ENCODE assay signal across 12 mouse cellular contexts in the genomic region with DNA sequence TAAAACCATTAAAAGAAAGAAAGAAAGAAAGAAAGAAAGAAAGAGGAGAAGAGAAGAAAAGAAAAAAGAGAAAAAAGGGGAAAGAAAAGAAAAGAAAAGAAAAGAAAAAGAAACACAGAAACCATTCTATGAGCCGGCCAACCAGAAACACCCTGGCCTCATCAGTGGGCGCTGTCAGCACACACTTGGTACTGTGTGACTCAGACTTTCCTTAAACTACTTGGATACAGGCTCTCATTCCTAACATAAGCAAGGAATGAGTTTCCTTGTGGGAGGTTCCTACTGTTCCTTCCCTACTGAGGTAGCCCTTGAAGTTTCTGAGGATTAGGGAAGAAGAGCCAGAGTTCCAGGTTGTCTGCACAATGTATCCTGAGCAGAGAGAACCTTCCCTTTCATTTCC. TPM values are rescaled to one million over a fixed set of nuclear protein-coding genes. Genes with fewer than 3 reads are reported as not detected.
DNase-seq lines count a peak whose midpoint lies in the region; ATAC-seq and TF ChIP-seq lines count a peak whose summit lies in the region.
"Had no signal": no experiment of that assay in that cellular context is flagged by ENCODE, and none has a peak within 500 bp of the region (broad histone marks: within the 10 kb centered on the region; RNA-seq: fewer than 3 reads in every experiment).

No protein-coding gene starts in this region.

- no peak overlapping the region for H3ac ChIP-seq in myocyte (ENCODE audit: control insufficient read depth, insufficient read length)

- TF ChIP-seq CTCF in layer of hippocampus, adult 2 months (conservative IDR thresholded peaks at IDR 0.05) = no peak
- no peak for TF ChIP-seq CTCF in CH12.LX (conservative IDR thresholded peaks at IDR 0.05 in 1 of 2, IDR thresholded peaks at IDR 0.05 in 1 of 2; ENCODE audit: low read depth in 2 of 2, low read length in 2 of 2)

- in situ Hi-C loops in CH12.LX (cut with MboI; ENCODE audit: low pct_ligation_motif_present, low pct_unique_long_range_greater_than_20kb, low sequenced_read_pairs) = no loop called here

- no peak for ATAC-seq in megakaryocyte-erythroid progenitor cell, adult 5-6 weeks (replicated peaks; ENCODE audit: low FRiP score, low TSS enrichment, poor library complexity, severe bottlenecking)
- ATAC-seq: CD4-positive, CD25-positive, alpha-beta regulatory T cell, adult 4 months had no signal

- H3K9me3 ChIP-seq in CH12.LX (replicated peaks; ENCODE audit: low read length) = no peaks in the 10 kb centered on the region
- no peaks in the 10 kb centered on the region for H3K9me3 ChIP-seq in hindbrain, embryonic 10.5 days
- no peaks in the 10 kb centered on the region for H3K9me3 ChIP-seq in limb, embryonic 10.5 days (replicated peaks)
- H3K9me3 ChIP-seq: megakaryocyte, embryonic 14.5 days had no signal

- WGBS in hindbrain, embryonic 10.5 days = 82% methylated on average over 2 of the region's 2 CpGs
- WGBS in limb, embryonic 10.5 days = 86% methylated on average over 2 of the region's 2 CpGs

- H3K4me3 ChIP-seq in layer of hippocampus, adult 2 months = no peak overlapping the region
- H3K4me3 ChIP-seq in CH12.LX (replicated peaks in 1 of 3; ENCODE audit: low read depth in 2 of 3, low read length in 2 of 3, poor library complexity in 1 of 3) (peak overlapping the region in 1 of 3 experiments; percentile 59), myocyte (peak overlapping the region; percentile 22)
- H3K4me3 ChIP-seq in hindbrain, embryonic 10.5 days = no peak overlapping the region
- no peak overlapping the region for H3K4me3 ChIP-seq in limb, embryonic 10.5 days
- H3K4me3 ChIP-seq: megakaryocyte, embryonic 14.5 days had no signal

- DNase-seq in layer of hippocampus, adult 2 months (ENCODE audit: low spot score in 2 of 2) = no peak
- no peak for DNase-seq in layer of hippocampus, adult 9-11 months
- no peak for DNase-seq in CH12.LX (ENCODE audit: extremely low read depth)
- no peak for DNase-seq in hindbrain, embryonic 10.5 days (ENCODE audit: low spot score)
- DNase-seq in limb, embryonic 10.5 days (ENCODE audit: low spot score) = no peak
- DNase-seq in adrenal gland, adult (ENCODE audit: inconsistent age in 2 of 2, low spot score in 1 of 2) = no peak
- DNase-seq: heart, postnatal 14 days; kidney, postnatal 10 days had no signal

- dilution Hi-C loops in CH12.LX (cut with MboI; ENCODE audit: extremely low pct_ligation_motif_present, extremely low pct_unique_long_range_greater_than_20kb, low sequenced_read_pairs) = no loop called here

- no peak for TF ChIP-seq POLR2A in CH12.LX (IDR thresholded peaks at IDR 0.05; ENCODE audit: low read depth, low read length)
- TF ChIP-seq POLR2A in myocyte (IDR thresholded peaks at IDR 0.05; ENCODE audit: insufficient read length, low read depth) = no peak

- peak; percentile 49 for TF ChIP-seq EP300 in CH12.LX (IDR thresholded peaks at IDR 0.05; ENCODE audit: low read length)

- H3K27me3 ChIP-seq in CH12.LX (replicated peaks) = peaks cover 50% of the 10 kb centered on the region
- peaks cover 22% of the 10 kb centered on the region for H3K27me3 ChIP-seq in hindbrain, embryonic 10.5 days (ENCODE audit: insufficient read depth, poor library complexity, severe bottlenecking)
- H3K27me3 ChIP-seq in myocyte (ENCODE audit: control insufficient read depth, insufficient read depth, insufficient read length) = no peaks in the 10 kb centered on the region
- peaks cover 39% of the 10 kb centered on the region for H3K27me3 ChIP-seq in limb, embryonic 10.5 days (ENCODE audit: low read depth, poor library complexity, severe bottlenecking)

- H3K36me3 ChIP-seq in CH12.LX (replicated peaks in 1 of 2; ENCODE audit: control insufficient read depth in 1 of 2, insufficient read depth in 1 of 2, low read length in 1 of 2) = no peaks in the 10 kb centered on the region
- H3K36me3 ChIP-seq in hindbrain, embryonic 10.5 days = no peaks in the 10 kb centered on the region
- no peaks in the 10 kb centered on the region for H3K36me3 ChIP-seq in myocyte (ENCODE audit: control insufficient read depth, insufficient read depth)
- H3K36me3 ChIP-seq in limb, embryonic 10.5 days = no peaks in the 10 kb centered on the region

- H3K79me2 ChIP-seq in CH12.LX (replicated peaks; ENCODE audit: control insufficient read depth, extremely low read depth, insufficient read depth, poor library complexity, severe bottlenecking) (no peaks in the 10 kb centered on the region), myocyte (ENCODE audit: control insufficient read depth, insufficient read depth) (no peaks in the 10 kb centered on the region)

- H3K4me1 ChIP-seq in CH12.LX (ENCODE audit: control insufficient read depth in 1 of 2, insufficient read depth in 2 of 2) = peaks cover 8 to 33% of the 10 kb centered on the region in 2 experiments
- H3K4me1 ChIP-seq in hindbrain, embryonic 10.5 days (replicated peaks) = peaks cover 38% of the 10 kb centered on the region
- H3K4me1 ChIP-seq in limb, embryonic 10.5 days = peaks cover 17% of the 10 kb centered on the region

- H3K4me2 ChIP-seq in CH12.LX (ENCODE audit: insufficient read depth, low read depth, poor library complexity, severe bottlenecking) = peak overlapping the region; percentile 48
- peak overlapping the region; percentile 64 for H3K4me2 ChIP-seq in myocyte (ENCODE audit: low read depth)

- no peak for TF ChIP-seq RAD21 in CH12.LX (IDR thresholded peaks at IDR 0.05; ENCODE audit: low read depth, low read length)

- H3K9ac ChIP-seq in CH12.LX (ENCODE audit: insufficient read depth, low read depth) = peak overlapping the region; percentile 6

- peak overlapping the region; percentile 87; the same call in 1 of the 2 replicates for H3K27ac ChIP-seq in layer of hippocampus, adult 2 months
- no peak overlapping the region for H3K27ac ChIP-seq in CH12.LX (ENCODE audit: insufficient read depth, low read depth)
- peak overlapping the region; percentile 90; the same call in 1 of the 2 replicates for H3K27ac ChIP-seq in hindbrain, embryonic 10.5 days
- H3K27ac ChIP-seq in limb, embryonic 10.5 days = no peak overlapping the region

TF ChIP-seq in CH12.LX, 34 proteins besides CTCF, POLR2A, EP300 and RAD21:
- TF ChIP-seq JUND (conservative IDR thresholded peaks at IDR 0.05; ENCODE audit: low read depth, low read length) (peak; percentile 87), GABPA (IDR thresholded peaks at IDR 0.05; ENCODE audit: insufficient replicate concordance, low read depth, low read length) (no peak), ZNF384 (IDR thresholded peaks at IDR 0.05; ENCODE audit: low read depth, low read length) (no peak), MAX (IDR thresholded peaks at IDR 0.05; ENCODE audit: low read length) (0 out of 2 replicates have a peak, but pooled peaks have one; percentile 34), UBTF (IDR thresholded peaks at IDR 0.05; ENCODE audit: low read depth, low read length) (no peak), BHLHE40 (IDR thresholded peaks at IDR 0.05; ENCODE audit: low read depth, low read length) (0 out of 2 replicates have a peak, but pooled peaks have one; percentile 4), RCOR1 (conservative IDR thresholded peaks at IDR 0.05; ENCODE audit: low read depth, low read length) (no peak)
TF ChIP-seq in CH12.LX: peak in this region for 3.

TF ChIP-seq in myocyte, 11 proteins besides CTCF, POLR2A, EP300 and RAD21:
- TF ChIP-seq CEBPB (IDR thresholded peaks at IDR 0.05; ENCODE audit: insufficient read depth, poor library complexity, severe bottlenecking) = no peak

RNA-seq across cellular contexts. Expression of a gene that starts 1.2 kb away (rescaled TPM):
- 10 to 100 TPM; 15.8 to 17.4 TPM for total RNA-seq in layer of hippocampus, adult 2 months (2021)
- total RNA-seq in CH12.LX (2012; rRNA removed) (2.3 and 2.9 TPM in 2 replicates), CH12.LX (2014; rRNA removed) (0.96 and 1.1 TPM in 2 replicates)
- polyA plus RNA-seq in CH12.LX (2012; ENCODE audit: insufficient read length, low read depth) (2.3 and 2.6 TPM in 2 replicates), myocyte (2012; fragmentation: generic; extraction: Trizol) (6.8 TPM)
- 10.8 and 19.5 TPM in 2 replicates for polyA plus RNA-seq in hindbrain, embryonic 10.5 days (2016; fragmentation: Nextera tagmentation; extraction: Ambion mirVana)
- 2.0 TPM in 2 replicates for polyA plus RNA-seq in limb, embryonic 10.5 days (2016; fragmentation: Nextera tagmentation; extraction: Ambion mirVana)
- total RNA-seq in megakaryocyte-erythroid progenitor cell, adult 5-6 weeks (2014; fragmentation: Nextera tagmentation) = 4.3 and 5.9 TPM in 2 replicates
- total RNA-seq in megakaryocyte-erythroid progenitor cell, adult 5-6 weeks (2017) = 5.3 and 7.0 TPM in 2 replicates
- polyA plus RNA-seq: CD4-positive, CD25-positive, alpha-beta regulatory T cell, adult 4 months had no signal

RNA-seq across cellular contexts. Expression of a gene that starts 12.9 kb away (rescaled TPM):
- total RNA-seq in layer of hippocampus, adult 2 months (2021) = 1 to 10 TPM; 1.7 to 2.8 TPM
- 39.2 and 50.7 TPM in 2 replicates for total RNA-seq in CH12.LX (2012; rRNA removed)
- 21.9 and 26.7 TPM in 2 replicates for total RNA-seq in CH12.LX (2014; rRNA removed)
- 57.8 and 60.6 TPM in 2 replicates for polyA plus RNA-seq in CH12.LX (2012; ENCODE audit: insufficient read length, low read depth)
- 35.3 and 40.9 TPM in 2 replicates for polyA plus RNA-seq in hindbrain, embryonic 10.5 days (2016; fragmentation: Nextera tagmentation; extraction: Ambion mirVana)
- polyA plus RNA-seq in myocyte (2012; fragmentation: generic; extraction: Trizol) = 4.0 TPM
- 42.7 and 46.3 TPM in 2 replicates for polyA plus RNA-seq in limb, embryonic 10.5 days (2016; fragmentation: Nextera tagmentation; extraction: Ambion mirVana)
- total RNA-seq in megakaryocyte-erythroid progenitor cell, adult 5-6 weeks (2014; fragmentation: Nextera tagmentation) = 88.7 and 92.5 TPM in 2 replicates
- 48.6 and 64.9 TPM in 2 replicates for total RNA-seq in megakaryocyte-erythroid progenitor cell, adult 5-6 weeks (2017)

RNA-seq across cellular contexts. Expression of a gene that starts 42.3 kb away (rescaled TPM):
- 100 to 1,000 TPM; 459 to 497 TPM for total RNA-seq in layer of hippocampus, adult 2 months (2021)
- total RNA-seq in CH12.LX (2012; rRNA removed) (142 and 168 TPM in 2 replicates), CH12.LX (2014; rRNA removed) (204 and 207 TPM in 2 replicates)
- polyA plus RNA-seq in CH12.LX (2012; ENCODE audit: insufficient read length, low read depth) (393 and 396 TPM in 2 replicates), myocyte (2012; fragmentation: generic; extraction: Trizol) (177 TPM)
- 159 and 169 TPM in 2 replicates for polyA plus RNA-seq in hindbrain, embryonic 10.5 days (2016; fragmentation: Nextera tagmentation; extraction: Ambion mirVana)
- 116 and 138 TPM in 2 replicates for polyA plus RNA-seq in limb, embryonic 10.5 days (2016; fragmentation: Nextera tagmentation; extraction: Ambion mirVana)
- total RNA-seq in megakaryocyte-erythroid progenitor cell, adult 5-6 weeks (2014; fragmentation: Nextera tagmentation) = 140 and 145 TPM in 2 replicates
- total RNA-seq in megakaryocyte-erythroid progenitor cell, adult 5-6 weeks (2017) = 104 and 227 TPM in 2 replicates

Comparison
In these comparisons a context has a peak if more than half of its experiments do, and no peak if none do; other contexts are left out.
1. H3K27ac ChIP-seq: peak in layer of hippocampus, adult 2 months (single experiment) and hindbrain, embryonic 10.5 days (single experiment); none in CH12.LX (single experiment) and limb, embryonic 10.5 days (single experiment).